Mouse (Mus musculus): Measurements from ENCODE around the gene Bfar. TPM values are rescaled to one million over a fixed set of nuclear protein-coding genes. Genes with fewer than 3 reads are reported as not detected.

Bfar gene
- polyA plus RNA-seq, 1 experiment = 30.2 TPM

DNA sequence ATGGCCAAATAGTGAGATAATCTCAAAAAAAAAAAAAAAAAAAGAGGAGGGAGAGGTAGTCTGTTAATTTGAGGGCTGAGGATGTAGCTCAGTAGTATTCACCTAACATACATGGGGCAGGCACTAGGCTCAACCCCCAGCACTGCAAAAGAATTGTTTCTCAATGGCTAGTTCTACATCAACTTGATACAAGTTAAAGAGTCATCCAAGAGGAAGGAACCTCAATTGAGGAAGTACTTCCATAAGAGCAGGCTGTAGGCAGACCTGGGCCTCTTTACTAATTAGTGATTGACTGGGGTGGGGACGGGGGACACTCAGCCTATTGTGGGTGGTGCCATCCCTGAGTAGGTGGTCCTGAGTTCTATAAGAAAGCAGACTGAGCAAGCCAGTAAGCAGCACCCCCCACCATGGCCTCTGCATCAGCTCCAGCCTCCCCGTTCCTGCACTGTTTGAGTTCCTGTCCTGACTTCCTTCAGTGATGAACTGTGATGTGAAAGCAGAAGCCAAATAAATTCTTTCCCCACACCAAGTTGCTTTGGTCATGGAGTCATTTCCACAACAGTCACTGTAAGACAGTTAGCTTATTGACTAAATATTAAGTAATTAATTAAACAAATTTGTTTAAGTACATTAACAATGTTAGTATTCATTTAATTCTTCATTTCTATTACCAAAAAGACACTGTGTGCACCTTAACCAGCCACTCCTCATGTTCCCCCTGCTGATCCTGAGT lies 45.3 kb downstream of the Bfar start:
- no peaks in the 10 kb centered on the region for H3K4me1 ChIP-seq (ENCODE audit: control insufficient read depth, insufficient read depth, low read length)
- no peak for DNase-seq
- 89% methylated on average over 2 of the region's 2 CpGs for WGBS
- no peak overlapping the region for H3K27ac ChIP-seq (ENCODE audit: insufficient read depth, low read depth, low read length)
- no peaks in the 10 kb centered on the region for H3K27me3 ChIP-seq (replicated peaks; ENCODE audit: control insufficient read depth, insufficient read depth, low read length)
- no peak overlapping the region for H3K4me3 ChIP-seq (ENCODE audit: insufficient read depth, low read depth, low read length)
- no peak for TF ChIP-seq CTCF (conservative IDR thresholded peaks at IDR 0.05; ENCODE audit: insufficient read depth, insufficient read length, low read depth, low read length)
- TF ChIP-seq POLR2A (IDR thresholded peaks at IDR 0.05; ENCODE audit: low read depth, low read length) = no peak
- H3K36me3 ChIP-seq (ENCODE audit: control insufficient read depth, insufficient read depth, low read length) = no peaks in the 10 kb centered on the region

DNA sequence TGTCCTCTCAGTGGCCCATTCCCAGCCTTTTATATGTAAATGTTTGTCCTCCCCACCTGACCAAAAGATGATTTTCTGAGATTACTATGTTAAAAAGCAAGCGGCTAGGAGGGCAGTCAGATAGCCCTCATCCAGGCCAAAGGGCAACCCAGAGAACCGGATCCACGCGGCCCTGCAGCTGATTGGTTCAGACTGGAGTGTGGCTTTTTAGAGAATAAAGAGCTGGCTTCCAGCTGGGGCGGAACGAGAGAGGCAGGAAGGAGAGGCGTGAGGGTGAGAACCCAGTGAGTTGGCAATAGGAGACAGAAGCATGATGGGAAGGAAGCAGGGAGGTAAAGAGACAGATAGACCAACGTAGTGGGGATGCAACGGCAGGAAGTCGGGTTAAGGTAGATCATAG lies 51.3 kb downstream of the Bfar start:
- TF ChIP-seq POLR2A (IDR thresholded peaks at IDR 0.05; ENCODE audit: low read depth, low read length) (no peak), CTCF (conservative IDR thresholded peaks at IDR 0.05; ENCODE audit: insufficient read depth, insufficient read length, low read depth, low read length) (no peak)
- H3K4me1 ChIP-seq (ENCODE audit: control insufficient read depth, insufficient read depth, low read length) = no peaks in the 10 kb centered on the region
- DNase-seq = peak; percentile 48
- no peak overlapping the region for H3K4me3 ChIP-seq (ENCODE audit: insufficient read depth, low read depth, low read length)
- H3K27me3 ChIP-seq (replicated peaks; ENCODE audit: control insufficient read depth, insufficient read depth, low read length) = no peaks in the 10 kb centered on the region
- 27% methylated on average over 10 of the region's 10 CpGs for WGBS
- H3K36me3 ChIP-seq (ENCODE audit: control insufficient read depth, insufficient read depth, low read length) = no peaks in the 10 kb centered on the region
- no peak overlapping the region for H3K27ac ChIP-seq (ENCODE audit: insufficient read depth, low read depth, low read length)

DNA sequence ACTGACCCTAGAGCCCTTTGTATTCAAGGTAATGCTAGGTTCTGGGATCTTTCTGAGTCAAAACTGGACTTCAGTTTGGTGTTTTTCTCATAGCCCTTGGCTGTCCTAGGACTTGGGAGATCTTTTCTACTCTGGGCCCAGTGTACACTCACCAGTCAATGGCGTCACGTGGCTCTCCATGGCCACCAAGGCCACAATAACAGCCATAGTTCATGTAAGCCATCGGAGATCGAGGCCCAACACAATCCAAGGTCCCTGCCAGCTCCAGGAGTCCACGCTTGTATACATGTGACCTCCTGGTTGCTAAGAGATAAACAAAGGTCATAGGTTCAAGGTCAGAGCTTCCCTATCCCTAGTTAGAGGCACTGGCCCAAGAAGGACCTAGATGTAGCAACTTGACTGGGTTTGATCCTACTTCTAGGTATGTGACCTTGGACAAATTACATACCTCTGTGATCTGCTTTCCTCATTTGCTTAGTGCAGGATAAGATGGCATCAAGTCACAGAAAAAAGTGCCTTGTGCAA lies 56.2 kb downstream of the Bfar start:
- no peaks in the 10 kb centered on the region for H3K27me3 ChIP-seq (replicated peaks; ENCODE audit: control insufficient read depth, insufficient read depth, low read length)
- no peak overlapping the region for H3K4me3 ChIP-seq (ENCODE audit: insufficient read depth, low read depth, low read length)
- H3K36me3 ChIP-seq (ENCODE audit: control insufficient read depth, insufficient read depth, low read length) = no peaks in the 10 kb centered on the region
- H3K27ac ChIP-seq (ENCODE audit: insufficient read depth, low read depth, low read length) = no peak overlapping the region
- WGBS = 94% methylated on average over 5 of the region's 5 CpGs
- no peaks in the 10 kb centered on the region for H3K4me1 ChIP-seq (ENCODE audit: control insufficient read depth, insufficient read depth, low read length)
- DNase-seq = no peak
- no peak for TF ChIP-seq CTCF (conservative IDR thresholded peaks at IDR 0.05; ENCODE audit: insufficient read depth, insufficient read length, low read depth, low read length)
- no peak for TF ChIP-seq POLR2A (IDR thresholded peaks at IDR 0.05; ENCODE audit: low read depth, low read length)

DNA sequence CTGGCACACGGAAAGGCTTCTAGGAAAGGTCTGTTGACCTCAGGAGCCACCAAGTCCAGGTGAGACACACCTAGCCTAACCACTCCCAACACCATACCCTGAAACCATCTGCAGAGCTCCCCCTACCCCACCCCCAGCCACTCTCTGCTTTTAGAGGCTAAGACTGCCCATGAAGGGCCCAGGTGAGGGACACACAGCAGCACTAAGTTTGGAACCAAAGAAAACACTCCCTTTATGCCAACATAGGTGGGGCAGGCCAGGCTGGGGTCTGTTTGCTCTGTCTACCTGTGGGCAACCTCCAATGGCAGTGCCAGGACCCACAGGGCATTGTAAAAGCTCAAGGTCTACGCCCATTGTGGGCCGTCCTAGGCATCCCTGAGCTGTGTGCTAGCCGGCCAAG lies 57.8 kb downstream of the Bfar start:
- no peak for TF ChIP-seq CTCF (conservative IDR thresholded peaks at IDR 0.05; ENCODE audit: insufficient read depth, insufficient read length, low read depth, low read length)
- TF ChIP-seq POLR2A (IDR thresholded peaks at IDR 0.05; ENCODE audit: low read depth, low read length) = no peak
- Histone ChIP-seq H3K27me3 (replicated peaks; ENCODE audit: control insufficient read depth, insufficient read depth, low read length) (no peaks in the 10 kb centered on the region), H3K4me3 (ENCODE audit: insufficient read depth, low read depth, low read length) (no peak overlapping the region), H3K36me3 (ENCODE audit: control insufficient read depth, insufficient read depth, low read length) (no peaks in the 10 kb centered on the region), H3K4me1 (ENCODE audit: control insufficient read depth, insufficient read depth, low read length) (no peaks in the 10 kb centered on the region), H3K27ac (ENCODE audit: insufficient read depth, low read depth, low read length) (no peak overlapping the region)
- 81% methylated on average over 4 of the region's 4 CpGs for WGBS
- no peak for DNase-seq

DNA sequence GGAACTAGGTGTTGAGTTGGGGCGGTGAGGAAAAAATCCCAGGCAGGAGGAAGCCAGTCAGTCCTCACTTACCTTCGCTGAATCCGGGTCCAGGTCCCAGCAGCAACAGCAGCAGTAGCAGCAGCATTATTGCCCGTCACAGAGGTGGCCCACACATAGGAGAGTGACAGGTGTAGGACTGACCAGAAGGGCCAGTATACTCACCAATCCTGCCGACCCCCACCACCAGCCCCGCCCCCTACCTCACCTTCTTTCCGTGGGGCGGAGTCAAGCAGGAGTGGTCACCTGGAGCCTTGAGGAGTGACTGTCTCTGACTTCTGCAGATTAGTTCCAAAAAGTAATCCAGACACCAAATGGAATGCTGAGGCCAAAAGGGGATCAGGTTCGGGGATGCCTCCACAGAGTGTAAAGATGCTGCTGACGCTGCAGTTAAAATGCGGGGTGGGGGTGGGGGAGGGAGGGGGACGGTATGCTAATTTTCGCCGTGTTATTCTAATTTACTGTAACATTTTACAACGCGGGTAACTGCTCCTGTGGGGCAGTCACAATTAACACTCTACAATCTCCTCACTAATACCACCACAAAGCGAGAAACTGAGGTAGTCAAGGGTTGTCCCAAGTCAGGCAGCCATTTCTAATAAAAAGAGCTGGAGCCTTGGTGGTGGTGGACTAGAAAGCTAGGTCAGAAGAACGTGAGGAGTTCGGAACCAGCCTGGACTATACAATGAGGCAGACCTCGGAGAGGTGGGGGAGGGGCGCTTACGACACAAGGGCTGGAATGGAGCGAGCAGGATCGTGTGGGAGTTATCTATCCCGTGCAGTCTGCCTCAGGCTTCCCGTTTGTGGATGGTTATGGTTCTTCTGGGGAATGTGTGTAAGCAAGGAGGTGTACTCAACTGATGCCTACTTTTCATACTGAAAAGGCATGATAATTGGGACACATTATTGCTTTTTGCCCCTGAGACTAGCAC lies 58.9 kb downstream of the Bfar start, which contains the start of gene Pla2g10:
TSS of gene Pla2g10 (minus strand) at position 699 of the 971 bp plus-strand sequence.
- WGBS = 13% methylated on average over 26 of the region's 26 CpGs
- H3K27ac ChIP-seq (ENCODE audit: insufficient read depth, low read depth, low read length) = no peak within 1 kb of the TSS
- no peaks in the 10 kb centered on the region for H3K36me3 ChIP-seq (ENCODE audit: control insufficient read depth, insufficient read depth, low read length)
- H3K27me3 ChIP-seq (replicated peaks; ENCODE audit: control insufficient read depth, insufficient read depth, low read length) = no peaks in the 10 kb centered on the region
- H3K4me1 ChIP-seq (ENCODE audit: control insufficient read depth, insufficient read depth, low read length) = no peaks in the 10 kb centered on the region
- no peak within 1 kb of the TSS for H3K4me3 ChIP-seq (ENCODE audit: insufficient read depth, low read depth, low read length)
- TF ChIP-seq POLR2A (IDR thresholded peaks at IDR 0.05; ENCODE audit: low read depth, low read length) (no peak), CTCF (conservative IDR thresholded peaks at IDR 0.05; ENCODE audit: insufficient read depth, insufficient read length, low read depth, low read length) (no peak)
- no peak for DNase-seq

DNA sequence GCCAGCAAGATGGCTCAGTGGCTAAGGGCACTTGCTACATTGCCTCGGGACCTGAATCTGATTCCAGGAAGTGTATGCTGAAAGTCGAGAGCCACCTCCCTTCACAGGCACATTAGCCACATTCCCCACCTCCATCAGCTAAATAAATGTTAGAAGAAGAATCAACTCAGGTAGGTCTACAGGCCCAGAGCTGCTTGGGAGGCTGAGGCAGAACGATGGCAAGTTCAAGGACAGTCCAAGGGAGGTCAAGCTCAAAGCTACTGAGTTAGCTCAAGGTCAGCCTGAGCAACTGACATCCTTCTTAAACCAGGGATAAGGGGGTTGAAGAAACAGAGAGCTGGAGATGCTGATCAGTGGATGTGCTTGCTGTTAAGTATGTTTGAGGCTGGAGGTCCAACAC lies 61.1 kb downstream of the Bfar start:
- Histone ChIP-seq H3K27me3 (replicated peaks; ENCODE audit: control insufficient read depth, insufficient read depth, low read length) (no peaks in the 10 kb centered on the region), H3K4me1 (ENCODE audit: control insufficient read depth, insufficient read depth, low read length) (no peaks in the 10 kb centered on the region), H3K27ac (ENCODE audit: insufficient read depth, low read depth, low read length) (no peak overlapping the region), H3K36me3 (ENCODE audit: control insufficient read depth, insufficient read depth, low read length) (no peaks in the 10 kb centered on the region), H3K4me3 (ENCODE audit: insufficient read depth, low read depth, low read length) (no peak overlapping the region)
- no peak for TF ChIP-seq CTCF (conservative IDR thresholded peaks at IDR 0.05; ENCODE audit: insufficient read depth, insufficient read length, low read depth, low read length)
- WGBS = 72% methylated on average over 3 of the region's 3 CpGs
- DNase-seq = no peak
